Mouse (Mus musculus): ENCODE measurements at regions not wholly inside any gene's neighbourhood (a gene's known extent, or its start where the extent isn't known, plus 50 kb on each side); places are given as distances from the start of the nearest gene placed in this dataset.

DNA sequence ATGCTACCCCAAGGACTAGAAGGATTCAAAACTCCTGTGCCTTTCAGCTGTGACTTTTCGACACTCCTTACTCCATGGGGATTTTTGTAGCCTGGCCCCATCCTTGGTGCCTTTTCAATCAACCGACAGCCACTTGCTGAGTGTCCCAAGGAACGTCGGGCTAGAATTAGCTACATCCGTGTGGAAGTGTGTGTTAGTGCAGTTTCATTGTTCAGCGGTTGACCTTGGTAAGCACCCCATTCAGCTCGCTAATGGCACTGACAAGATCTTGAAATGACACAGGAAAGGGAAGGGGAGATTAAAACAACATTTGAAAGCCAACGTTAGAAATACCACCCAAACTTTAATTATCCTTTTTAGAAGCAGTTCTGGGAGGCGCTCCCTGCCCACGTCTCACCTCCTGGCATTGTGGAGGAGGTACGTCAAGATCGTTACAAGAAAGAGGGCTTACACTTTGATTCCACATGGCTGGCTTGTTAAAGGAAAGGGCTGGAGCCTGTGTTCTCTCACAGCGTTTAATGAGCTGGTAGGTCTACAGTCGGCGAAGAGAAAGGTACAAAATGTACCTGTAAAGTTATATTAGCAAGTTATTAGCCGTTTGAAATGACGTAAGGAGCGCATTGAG lies 536.4 kb downstream of the Fam19a2 start:
- Histone ChIP-seq H3K9ac (replicated peaks) (no peak overlapping the region), H3K27ac (no peak overlapping the region), H3K4me3 (replicated peaks) (no peak overlapping the region), H3K4me1 (replicated peaks) (0 out of 2 replicates have a peak, but pooled peaks cover 3% of the 10 kb centered on the region), H3K36me3 (no peaks in the 10 kb centered on the region), H3K9me3 (no peaks in the 10 kb centered on the region), H3K4me2 (replicated peaks) (no peak overlapping the region), H3K27me3 (no peaks in the 10 kb centered on the region)
- ATAC-seq = 0 out of 2 replicates have a peak, but pooled peaks have one; percentile 53
- WGBS = 51% methylated on average over 18 of the region's 18 CpGs

DNA sequence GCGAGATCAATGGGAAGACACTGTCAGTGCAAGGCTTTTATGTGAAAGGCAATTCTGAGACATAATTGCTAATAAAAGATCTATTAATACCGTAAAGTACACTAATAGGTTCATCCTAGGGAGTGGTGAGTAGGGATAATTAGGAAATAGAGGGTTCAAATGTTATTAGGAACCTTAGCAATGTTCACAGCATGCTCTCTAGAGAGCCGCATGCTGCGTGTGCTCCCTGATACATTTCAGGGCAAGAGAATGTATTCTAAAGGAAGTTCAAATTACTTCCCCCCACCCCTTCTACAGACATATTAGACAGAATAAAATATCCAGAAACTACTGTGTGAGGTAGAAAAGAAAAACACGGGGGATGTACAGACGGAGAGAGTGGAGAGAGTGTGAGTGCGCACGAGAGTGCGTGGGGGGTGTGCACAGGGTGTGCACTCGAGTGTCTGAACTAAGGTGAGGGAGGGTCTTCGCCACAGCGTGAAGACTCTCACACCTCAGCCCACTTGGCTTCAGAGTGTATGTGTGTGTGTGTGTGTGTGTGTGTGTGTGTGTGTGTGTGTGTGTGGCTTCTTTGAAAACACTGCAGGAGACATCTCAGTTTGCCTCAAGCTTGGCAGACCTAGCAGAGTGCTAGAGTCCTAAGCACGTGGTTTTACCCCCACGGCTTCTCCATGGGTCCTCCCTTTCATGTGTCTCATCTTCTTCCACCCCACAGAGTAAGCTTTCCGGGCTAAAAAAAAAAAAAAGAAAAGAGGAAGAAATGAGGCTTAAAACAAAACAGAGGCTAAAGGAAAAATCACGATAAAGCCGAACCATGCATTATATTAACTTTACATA lies 537.1 kb downstream of the Fam19a2 start:
- H3K4me3 ChIP-seq (replicated peaks) = no peak overlapping the region
- H3K4me1 ChIP-seq (replicated peaks) = 0 out of 2 replicates have a peak, but pooled peaks cover 3% of the 10 kb centered on the region
- no peak overlapping the region for H3K9ac ChIP-seq (replicated peaks)
- no peaks in the 10 kb centered on the region for H3K27me3 ChIP-seq
- no peaks in the 10 kb centered on the region for H3K36me3 ChIP-seq
- H3K27ac ChIP-seq = no peak overlapping the region
- no peak for ATAC-seq
- no peak overlapping the region for H3K4me2 ChIP-seq (replicated peaks)
- H3K9me3 ChIP-seq = no peaks in the 10 kb centered on the region
- 82% methylated on average over 17 of the region's 17 CpGs for WGBS

DNA sequence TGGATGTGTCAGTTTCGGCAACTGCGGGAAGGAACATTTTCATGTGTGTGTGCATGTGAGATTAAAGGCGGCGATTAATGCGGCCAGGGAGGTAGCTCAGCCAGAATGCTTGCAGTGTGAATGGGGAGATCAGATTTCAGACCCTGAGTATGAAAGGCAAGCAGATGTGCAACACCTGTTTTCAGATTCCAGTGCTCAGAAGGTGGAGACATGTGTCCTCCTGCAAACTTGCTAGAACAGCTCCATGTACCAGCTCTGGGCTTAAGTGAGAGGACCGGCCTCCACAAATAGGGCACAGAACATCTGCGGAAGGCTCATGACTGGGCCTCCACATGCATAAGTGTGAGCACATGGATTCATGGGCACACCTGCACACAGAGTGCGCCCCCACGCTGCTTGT lies 547.1 kb downstream of the Fam19a2 start:
- ATAC-seq = no peak
- Histone ChIP-seq H3K27me3 (no peaks in the 10 kb centered on the region), H3K9ac (replicated peaks) (no peak overlapping the region), H3K4me3 (replicated peaks) (no peak overlapping the region), H3K4me2 (replicated peaks) (no peak overlapping the region), H3K36me3 (no peaks in the 10 kb centered on the region), H3K4me1 (replicated peaks) (no peaks in the 10 kb centered on the region), H3K27ac (no peak overlapping the region), H3K9me3 (0 out of 2 replicates have a peak, but pooled peaks cover 3% of the 10 kb centered on the region)
- WGBS = 90% methylated on average over 9 of the region's 9 CpGs

DNA sequence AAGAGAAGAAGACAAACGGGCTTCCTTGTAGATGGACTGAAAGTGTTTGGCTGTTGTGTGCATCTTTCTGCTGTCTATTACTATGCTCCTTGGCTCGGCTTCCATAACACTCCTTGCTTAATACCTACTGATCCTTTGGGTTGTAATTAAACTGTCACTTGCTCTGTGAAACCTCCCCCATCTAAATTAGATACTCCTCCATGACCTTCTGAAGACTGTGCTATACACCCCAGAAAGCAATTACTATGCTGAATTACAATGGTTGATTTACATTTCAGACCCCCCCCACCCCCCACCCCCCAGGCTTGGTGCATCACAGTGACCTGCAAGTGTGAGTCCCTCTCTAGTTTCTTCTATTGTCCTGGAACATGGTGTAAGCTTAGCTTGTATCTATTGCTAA lies 549.3 kb downstream of the Fam19a2 start:
- H3K4me1 ChIP-seq (replicated peaks) = no peaks in the 10 kb centered on the region
- WGBS = 47% methylated on average over 2 of the region's 2 CpGs
- 0 out of 2 replicates have a peak, but pooled peaks cover 3% of the 10 kb centered on the region for H3K9me3 ChIP-seq
- H3K27ac ChIP-seq = no peak overlapping the region
- H3K36me3 ChIP-seq = no peaks in the 10 kb centered on the region
- no peaks in the 10 kb centered on the region for H3K27me3 ChIP-seq
- H3K4me3 ChIP-seq (replicated peaks) = no peak overlapping the region
- H3K4me2 ChIP-seq (replicated peaks) = no peak overlapping the region
- ATAC-seq = no peak
- no peak overlapping the region for H3K9ac ChIP-seq (replicated peaks)

DNA sequence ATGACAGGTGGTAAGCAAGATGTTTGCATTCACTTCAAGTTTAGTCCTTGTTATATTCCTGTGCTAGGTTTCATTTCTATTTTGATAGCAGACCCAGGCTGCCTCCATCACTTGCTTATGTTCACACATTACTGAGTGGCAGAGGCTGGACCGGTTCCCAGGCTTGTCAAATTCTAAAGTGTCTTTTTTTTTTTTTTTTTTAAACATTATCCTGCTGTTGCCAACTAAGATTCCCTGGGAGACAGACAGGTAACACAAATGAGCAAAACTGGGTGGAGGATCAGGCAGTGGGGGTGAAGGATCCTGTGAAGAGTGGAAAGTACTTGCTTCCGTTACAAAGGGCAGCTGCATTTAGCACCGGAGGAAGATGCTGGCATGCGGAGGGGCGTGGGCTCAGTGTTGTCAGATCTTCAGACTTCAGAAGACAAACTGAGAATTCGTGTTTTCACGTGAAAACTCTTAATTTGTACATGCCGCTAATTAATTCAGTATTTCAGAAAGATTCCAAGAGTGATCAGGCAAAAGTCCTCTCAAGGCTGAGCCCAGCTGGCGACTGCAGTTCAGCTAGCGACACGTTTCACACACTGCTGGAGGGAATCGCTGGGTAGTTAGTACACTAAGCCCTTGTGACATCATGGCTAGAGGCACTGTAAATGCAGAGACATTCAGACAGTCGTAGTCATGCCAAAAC lies 576.4 kb downstream of the Fam19a2 start:
- H3K4me3 ChIP-seq (replicated peaks) = no peak overlapping the region
- no peaks in the 10 kb centered on the region for H3K27me3 ChIP-seq
- no peaks in the 10 kb centered on the region for H3K36me3 ChIP-seq
- H3K9ac ChIP-seq (replicated peaks) = no peak overlapping the region
- no peak; the same call in 1 of the 2 replicates for ATAC-seq
- H3K4me1 ChIP-seq (replicated peaks) = 0 out of 2 replicates have a peak, but pooled peaks cover 3% of the 10 kb centered on the region
- 36% methylated on average over 13 of the region's 13 CpGs for WGBS
- H3K27ac ChIP-seq = no peak overlapping the region
- 0 out of 2 replicates have a peak overlapping the region, but pooled peaks have one; percentile 1 for H3K4me2 ChIP-seq (replicated peaks)
- no peaks in the 10 kb centered on the region for H3K9me3 ChIP-seq

DNA sequence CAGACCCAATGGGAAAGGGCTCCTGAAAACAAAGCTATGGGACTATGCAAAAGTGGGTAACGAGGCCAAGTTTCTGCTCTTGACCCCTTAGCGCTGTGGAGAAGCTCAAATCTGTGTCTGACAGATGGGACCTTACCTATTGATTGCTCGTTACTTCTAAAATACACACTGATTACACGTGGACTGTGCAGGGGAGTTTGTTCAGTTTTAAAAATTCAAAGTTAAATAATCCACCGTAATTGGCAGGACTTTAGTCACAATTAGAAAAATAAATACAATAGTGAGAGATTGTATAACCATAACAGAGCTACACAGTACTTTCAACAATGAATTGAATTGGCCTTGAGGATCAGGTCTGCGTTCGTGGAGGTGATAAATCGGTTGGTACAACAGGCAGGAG lies 578.3 kb downstream of the Fam19a2 start:
- 87% methylated on average over 8 of the region's 8 CpGs for WGBS
- H3K36me3 ChIP-seq = no peaks in the 10 kb centered on the region

DNA sequence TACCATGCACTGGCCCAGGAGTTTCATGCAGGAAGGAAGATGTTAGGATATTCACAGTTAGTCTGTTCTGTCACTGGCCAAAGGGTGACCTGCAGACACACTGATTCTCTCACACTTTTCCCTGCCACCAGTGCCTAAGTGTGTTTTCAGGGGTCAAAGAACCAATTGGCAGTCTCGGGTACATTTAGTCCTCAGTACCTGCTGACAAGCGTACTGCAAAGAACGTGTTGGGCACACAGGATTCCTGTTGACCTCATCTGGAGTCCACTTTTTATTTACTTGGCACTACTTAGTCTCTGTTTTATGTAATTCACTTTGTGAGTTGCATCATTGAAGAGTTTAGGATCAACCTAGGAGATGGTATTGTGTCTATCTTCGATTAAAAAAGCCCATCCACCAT lies 579.8 kb downstream of the Fam19a2 start:
- Histone ChIP-seq H3K9me3 (no peaks in the 10 kb centered on the region), H3K9ac (replicated peaks) (no peak overlapping the region), H3K4me3 (replicated peaks) (no peak overlapping the region), H3K27ac (no peak overlapping the region), H3K4me2 (replicated peaks) (no peak overlapping the region), H3K36me3 (no peaks in the 10 kb centered on the region), H3K4me1 (replicated peaks) (0 out of 2 replicates have a peak, but pooled peaks cover 3% of the 10 kb centered on the region), H3K27me3 (no peaks in the 10 kb centered on the region)
- ATAC-seq = no peak
- 88% methylated on average over 4 of the region's 4 CpGs for WGBS

More for the DNA sequence above, 578.3 kb downstream of the Fam19a2 start:
- no peak for ATAC-seq
- Histone ChIP-seq H3K4me3 (replicated peaks) (no peak overlapping the region), H3K9me3 (no peaks in the 10 kb centered on the region), H3K4me2 (replicated peaks) (no peak overlapping the region), H3K4me1 (replicated peaks) (0 out of 2 replicates have a peak, but pooled peaks cover 3% of the 10 kb centered on the region), H3K9ac (replicated peaks) (no peak overlapping the region), H3K27me3 (no peaks in the 10 kb centered on the region), H3K27ac (no peak overlapping the region)

DNA sequence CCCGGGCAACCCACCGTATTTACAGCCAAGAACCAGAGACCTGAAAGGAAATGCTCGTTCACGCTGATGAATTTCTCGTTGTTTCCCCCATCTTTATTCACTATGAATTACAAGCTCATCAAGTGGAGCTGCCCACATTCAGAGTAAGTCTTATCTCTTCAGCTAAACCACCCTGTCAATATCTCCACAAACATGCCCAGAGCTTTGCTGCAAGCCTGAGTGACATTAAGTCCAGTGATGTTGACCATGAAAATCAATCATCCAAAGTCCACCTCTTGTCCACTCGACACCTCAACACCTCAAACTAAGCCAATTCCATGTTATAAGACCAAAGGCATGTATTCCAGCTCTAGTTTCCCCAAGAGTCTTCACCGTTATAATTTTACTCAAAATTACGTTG lies 582.8 kb downstream of the Fam19a2 start:
- no peaks in the 10 kb centered on the region for H3K4me1 ChIP-seq (replicated peaks)
- no peak overlapping the region for H3K4me2 ChIP-seq (replicated peaks)
- no peaks in the 10 kb centered on the region for H3K36me3 ChIP-seq
- ATAC-seq = no peak
- no peak overlapping the region for H3K9ac ChIP-seq (replicated peaks)
- H3K27ac ChIP-seq = no peak overlapping the region
- H3K27me3 ChIP-seq = no peaks in the 10 kb centered on the region
- H3K4me3 ChIP-seq (replicated peaks) = no peak overlapping the region
- no peaks in the 10 kb centered on the region for H3K9me3 ChIP-seq
- 87% methylated on average over 8 of the region's 8 CpGs for WGBS

DNA sequence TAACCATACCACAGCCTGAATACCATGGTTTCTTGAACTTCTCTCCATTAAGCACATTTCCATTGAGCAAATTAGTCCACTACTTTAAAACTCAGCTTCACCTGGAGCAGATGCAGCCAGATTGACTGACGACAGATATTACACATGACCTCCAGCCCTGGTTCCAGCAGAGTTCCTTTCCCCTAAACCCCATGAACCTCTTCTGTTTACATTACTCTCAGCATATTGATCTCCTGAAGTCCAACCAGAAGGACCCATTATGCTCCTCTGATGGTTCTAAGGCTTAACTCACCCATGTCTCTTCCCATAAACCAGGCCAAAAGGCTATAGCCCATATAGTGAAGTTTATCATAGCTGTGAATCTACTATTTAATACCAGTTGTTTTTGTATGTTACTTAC lies 584.8 kb downstream of the Fam19a2 start:
- H3K27me3 ChIP-seq = no peaks in the 10 kb centered on the region
- H3K4me1 ChIP-seq (replicated peaks) = no peaks in the 10 kb centered on the region
- 90% methylated on average over 1 of the region's 1 CpGs for WGBS
- H3K27ac ChIP-seq = no peak overlapping the region
- H3K4me2 ChIP-seq (replicated peaks) = no peak overlapping the region
- H3K9me3 ChIP-seq = no peaks in the 10 kb centered on the region
- H3K36me3 ChIP-seq = no peaks in the 10 kb centered on the region
- ATAC-seq = no peak
- no peak overlapping the region for H3K9ac ChIP-seq (replicated peaks)
- H3K4me3 ChIP-seq (replicated peaks) = no peak overlapping the region

DNA sequence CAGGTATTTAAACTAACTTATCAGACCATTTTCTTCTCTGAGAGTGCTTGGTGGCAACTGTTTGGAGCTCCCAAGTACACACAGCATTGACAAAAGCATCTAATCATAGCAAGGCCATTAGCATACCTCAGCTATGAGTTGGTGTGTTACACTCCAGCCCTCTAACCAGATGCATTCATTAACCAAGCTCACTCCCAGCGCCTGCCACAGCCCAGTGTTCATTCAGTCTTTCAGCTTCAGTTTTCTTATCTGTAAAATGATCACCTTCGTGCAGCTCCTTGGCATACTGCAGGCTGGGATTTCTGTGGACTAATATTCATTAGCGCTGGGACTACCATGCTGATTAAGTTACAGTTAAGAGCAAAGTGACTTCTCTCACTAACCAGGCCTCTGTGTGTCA lies 611.7 kb downstream of the Fam19a2 start:
- Histone ChIP-seq H3K27ac (no peak overlapping the region), H3K9ac (replicated peaks) (no peak overlapping the region), H3K9me3 (no peaks in the 10 kb centered on the region), H3K4me2 (replicated peaks) (no peak overlapping the region), H3K4me1 (replicated peaks) (peaks cover 2% of the 10 kb centered on the region; the same call in 1 of the 2 replicates), H3K27me3 (no peaks in the 10 kb centered on the region), H3K36me3 (no peaks in the 10 kb centered on the region), H3K4me3 (replicated peaks) (no peak overlapping the region)
- no peak for ATAC-seq
- WGBS = 64% methylated on average over 3 of the region's 3 CpGs

DNA sequence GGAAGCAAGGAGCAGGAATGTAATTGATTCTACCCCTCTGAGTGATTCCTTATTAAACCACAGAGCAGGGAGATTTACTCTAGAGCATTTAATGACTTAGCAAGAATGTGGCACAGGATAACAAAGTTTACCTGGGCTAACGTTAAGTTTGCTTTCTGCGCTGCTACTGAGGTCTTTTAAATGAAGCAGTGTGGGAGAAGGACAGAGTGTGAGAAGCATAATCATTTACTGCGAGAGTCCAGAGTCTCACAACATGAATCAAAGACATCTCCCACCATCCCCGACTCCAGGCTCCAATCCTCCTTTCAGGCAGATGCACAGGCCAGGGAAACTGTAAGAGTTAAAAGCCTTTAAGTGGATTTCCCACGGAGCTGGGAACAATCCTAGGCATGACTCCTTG lies 612.1 kb downstream of the Fam19a2 start:
- ATAC-seq = no peak
- Histone ChIP-seq H3K36me3 (no peaks in the 10 kb centered on the region), H3K4me3 (replicated peaks) (no peak overlapping the region), H3K9ac (replicated peaks) (no peak overlapping the region), H3K9me3 (no peaks in the 10 kb centered on the region), H3K4me2 (replicated peaks) (no peak overlapping the region), H3K4me1 (replicated peaks) (peaks cover 2% of the 10 kb centered on the region; the same call in 1 of the 2 replicates), H3K27me3 (no peaks in the 10 kb centered on the region), H3K27ac (no peak overlapping the region)
- WGBS = 44% methylated on average over 5 of the region's 5 CpGs

DNA sequence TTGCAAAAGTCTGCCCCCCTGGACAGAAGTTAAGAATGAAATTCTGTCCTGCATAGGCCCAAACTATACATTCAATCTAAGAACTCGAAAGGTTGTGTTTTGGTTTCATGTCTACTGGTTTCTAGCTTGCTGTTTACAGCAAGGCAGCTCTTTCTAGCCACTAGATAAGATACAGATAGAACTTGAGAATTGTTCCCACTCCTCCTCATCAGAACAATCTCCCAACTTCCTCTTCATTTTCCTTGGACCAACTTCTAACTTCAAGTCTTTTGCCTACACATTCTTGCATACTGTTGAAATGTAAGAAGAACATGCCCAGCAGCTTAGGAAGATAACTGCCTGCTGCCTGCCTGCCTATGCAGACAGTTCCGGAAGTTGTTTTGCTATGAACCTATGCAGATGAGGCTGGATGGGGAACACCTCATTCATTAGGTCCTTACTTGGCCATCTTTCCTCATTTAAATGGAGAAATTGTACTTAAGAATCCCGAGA lies 624.9 kb downstream of the Fam19a2 start:
- H3K27ac ChIP-seq = no peak overlapping the region
- H3K4me3 ChIP-seq (replicated peaks) = no peak overlapping the region
- no peak overlapping the region for H3K4me2 ChIP-seq (replicated peaks)
- no peaks in the 10 kb centered on the region for H3K4me1 ChIP-seq (replicated peaks)
- H3K9me3 ChIP-seq = no peaks in the 10 kb centered on the region
- WGBS = 81% methylated on average over 3 of the region's 3 CpGs
- H3K36me3 ChIP-seq = no peaks in the 10 kb centered on the region
- no peak for ATAC-seq
- H3K9ac ChIP-seq (replicated peaks) = no peak overlapping the region
- no peaks in the 10 kb centered on the region for H3K27me3 ChIP-seq
